Mouse (Mus musculus) gastrocnemius, postnatal 4 days (tissue): ENCODE measurements around the gene Ppp1r37. TPM values are rescaled to one million over a fixed set of nuclear protein-coding genes. Genes with fewer than 3 reads are reported as not detected.
"Not testable (repeated sequence)": the region's sequence is repeated elsewhere in the genome, so short reads cannot be mapped to it uniquely, and the experiment has no call there.

ENCODE experiments used
- DNase-seq, 2 experiments: peaks; one replicate each; pipeline ENCODE4 v3.0.0; 2021 to 2022; ENCODE audit warnings: low spot score in 2 of 2, mixed read lengths in 2 of 2
- long read RNA-seq, 2 experiments: library from polyadenylated mRNA; stranded (forward); transcript quantifications; one replicate each; pipeline ENCODE4 v2.0.0; 2021
- total RNA-seq, 2 experiments: library from RNA; stranded (reverse); gene quantifications; 2 replicates each; pipeline ENCODE4 v1.2.3; 2021

Gene Ppp1r37
- 10 to 100 TPM; 44.7 to 46.6 TPM for total RNA-seq
- long read RNA-seq, experiment 1, transcript Ppp1r37-201 (13 exons, 3,816 nt), result major isoform, 9 of 21 reads
- long read RNA-seq, experiment 1, partial matches to known transcripts, result 0 of 21 reads
- long read RNA-seq, experiment 1, other reads (novel, unspliced or antisense), result 12 of 21 reads
- long read RNA-seq, experiment 2, transcript Ppp1r37-201 (13 exons, 3,816 nt), result major isoform, 8 of 19 reads
- long read RNA-seq, experiment 2, partial matches to known transcripts, result 4 of 19 reads
- long read RNA-seq, experiment 2, other reads (novel, unspliced or antisense), result 7 of 19 reads

DNA sequence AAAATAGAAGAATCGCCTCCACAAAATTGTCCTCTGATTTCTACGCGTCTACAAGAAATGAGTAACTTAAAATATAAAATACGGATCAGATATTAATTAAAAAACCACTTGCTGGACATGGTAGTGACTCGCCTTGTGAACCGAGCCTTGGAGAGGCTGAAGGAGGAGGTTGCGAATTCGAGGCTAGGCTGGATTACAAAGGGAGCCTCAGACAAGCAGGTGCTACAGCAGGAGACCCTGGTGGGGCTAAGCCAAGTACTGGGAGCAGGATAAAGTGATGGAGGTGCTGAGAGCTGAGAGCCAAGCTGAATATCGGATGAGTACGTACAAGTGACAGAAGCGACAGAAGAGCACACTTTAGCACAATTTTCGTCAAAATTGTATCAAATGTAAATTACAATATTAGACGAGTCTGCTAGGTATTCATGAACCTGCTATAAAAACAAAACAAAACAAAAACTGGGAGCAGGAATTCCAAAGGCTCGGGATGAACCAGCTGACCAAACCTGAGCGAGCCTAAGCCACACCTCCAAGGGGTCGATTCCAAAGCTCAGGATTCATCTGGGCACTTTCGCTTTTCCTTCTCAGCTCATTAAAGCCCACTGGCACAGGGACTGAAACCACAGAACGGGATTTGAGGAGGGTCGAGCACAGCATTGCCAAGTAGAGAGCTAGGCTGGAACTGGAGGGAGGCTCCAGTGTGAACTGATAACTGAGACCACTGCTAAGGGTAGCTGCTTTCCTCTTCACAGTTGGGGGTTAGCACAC, at the start of gene Ppp1r37:
Ppp1r37 (minus strand) TSS at position 434 of the 768 bp plus-strand sequence.
- DNase-seq, result no peak

DNA sequence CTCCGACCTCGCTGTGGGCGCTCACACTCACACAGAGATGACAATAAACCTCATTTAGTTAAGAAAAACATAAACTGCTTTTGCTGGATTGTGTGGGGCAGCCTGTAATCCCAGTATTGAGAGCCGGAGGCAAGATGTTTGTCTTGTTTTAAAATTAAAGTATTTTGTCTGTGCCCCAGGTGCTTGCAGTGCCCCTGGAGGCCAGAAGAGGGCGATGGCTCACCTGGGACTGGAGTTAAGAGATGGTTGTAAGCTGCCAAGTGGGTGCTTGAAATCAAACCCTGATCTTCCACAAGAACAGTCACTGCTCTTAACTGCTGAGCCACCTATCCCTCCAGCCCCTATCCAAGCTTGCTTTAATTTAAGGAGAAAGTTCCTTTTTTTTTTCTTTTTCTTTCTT, 48.1 kb upstream of the Ppp1r37 start:
- DNase-seq, result no peak

DNA sequence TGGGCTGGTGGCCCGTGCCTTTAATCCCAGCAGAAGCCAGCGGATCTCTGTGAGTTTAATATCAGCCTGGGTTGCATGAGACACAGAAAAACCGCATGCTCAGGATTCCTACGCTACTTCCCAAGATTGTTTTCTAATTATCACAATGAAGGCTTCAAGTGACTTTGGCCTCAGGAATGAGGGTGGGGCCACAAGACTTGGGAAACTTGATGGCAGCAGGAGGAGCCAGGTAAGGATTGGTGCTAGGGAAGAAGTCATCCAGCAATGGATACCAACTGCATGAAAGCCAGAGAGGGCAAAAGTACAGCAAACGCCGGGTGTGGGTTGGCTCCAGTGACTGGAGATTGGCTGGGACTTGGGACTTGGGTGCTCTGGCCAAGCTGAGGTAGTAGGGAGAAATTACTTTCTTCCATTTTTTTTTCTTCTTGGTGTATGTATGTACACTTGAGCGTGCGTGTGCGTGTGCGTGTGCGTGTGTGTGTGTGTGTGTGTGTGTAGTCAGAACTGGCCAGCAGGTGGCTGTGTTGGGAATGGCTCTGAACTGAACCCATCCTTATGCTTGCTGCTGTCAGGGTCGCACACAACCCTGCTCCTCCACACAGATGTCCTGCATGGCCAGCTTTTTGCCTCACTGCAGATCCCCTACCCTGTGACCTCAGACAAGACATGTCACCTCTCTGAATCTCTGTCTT, 46.9 kb upstream of the Ppp1r37 start:
- no peak for DNase-seq

DNA sequence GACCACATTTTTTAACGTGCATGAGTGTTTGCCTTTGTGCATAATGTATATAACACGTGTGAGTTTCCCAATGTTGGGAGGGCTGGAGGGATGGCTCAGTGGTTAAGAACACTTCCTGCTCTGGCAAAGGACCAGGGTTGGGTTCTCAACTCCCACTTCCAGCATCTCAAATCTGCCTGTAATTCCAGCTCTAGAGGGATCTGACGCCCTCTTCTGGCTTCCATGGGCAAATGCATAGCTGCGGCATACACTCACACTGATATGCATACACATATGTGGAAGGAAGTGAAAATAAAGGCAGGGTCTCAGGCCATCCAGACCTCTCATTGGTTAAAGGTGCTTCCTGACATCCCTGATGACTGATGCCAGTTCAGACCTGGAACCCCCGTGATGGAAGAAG, 44.4 kb upstream of the Ppp1r37 start:
- DNase-seq, result no peak

DNA sequence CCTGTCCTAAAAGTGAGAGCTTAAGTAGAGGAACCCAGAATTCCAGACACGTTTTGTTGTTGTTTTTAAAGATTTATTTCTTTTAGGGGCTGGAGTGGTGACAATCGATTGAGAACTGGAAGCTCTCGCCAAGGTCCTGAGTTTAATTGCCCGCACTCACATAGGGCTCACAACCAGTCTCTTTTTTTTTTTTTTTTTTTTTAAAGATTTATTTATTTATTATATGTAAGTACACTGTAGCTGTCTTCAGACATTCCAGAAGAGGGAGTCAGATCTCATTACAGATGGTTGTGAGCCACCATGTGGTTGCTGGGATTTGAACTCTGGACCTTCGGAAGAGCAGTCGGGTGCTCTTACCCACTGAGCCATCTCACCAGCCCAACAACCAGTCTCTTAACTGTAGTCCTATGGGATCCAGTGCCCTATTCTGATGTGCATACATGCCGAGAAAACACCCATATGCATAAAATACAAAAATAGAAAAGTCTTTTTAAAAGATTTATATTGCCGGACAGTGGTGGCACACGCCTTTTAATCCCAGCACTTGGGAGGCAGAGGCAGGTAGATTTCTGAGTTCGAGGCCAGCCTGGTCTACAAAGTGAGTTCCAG, 41.8 kb upstream of the Ppp1r37 start:
- DNase-seq, result not testable (repeated sequence)

DNA sequence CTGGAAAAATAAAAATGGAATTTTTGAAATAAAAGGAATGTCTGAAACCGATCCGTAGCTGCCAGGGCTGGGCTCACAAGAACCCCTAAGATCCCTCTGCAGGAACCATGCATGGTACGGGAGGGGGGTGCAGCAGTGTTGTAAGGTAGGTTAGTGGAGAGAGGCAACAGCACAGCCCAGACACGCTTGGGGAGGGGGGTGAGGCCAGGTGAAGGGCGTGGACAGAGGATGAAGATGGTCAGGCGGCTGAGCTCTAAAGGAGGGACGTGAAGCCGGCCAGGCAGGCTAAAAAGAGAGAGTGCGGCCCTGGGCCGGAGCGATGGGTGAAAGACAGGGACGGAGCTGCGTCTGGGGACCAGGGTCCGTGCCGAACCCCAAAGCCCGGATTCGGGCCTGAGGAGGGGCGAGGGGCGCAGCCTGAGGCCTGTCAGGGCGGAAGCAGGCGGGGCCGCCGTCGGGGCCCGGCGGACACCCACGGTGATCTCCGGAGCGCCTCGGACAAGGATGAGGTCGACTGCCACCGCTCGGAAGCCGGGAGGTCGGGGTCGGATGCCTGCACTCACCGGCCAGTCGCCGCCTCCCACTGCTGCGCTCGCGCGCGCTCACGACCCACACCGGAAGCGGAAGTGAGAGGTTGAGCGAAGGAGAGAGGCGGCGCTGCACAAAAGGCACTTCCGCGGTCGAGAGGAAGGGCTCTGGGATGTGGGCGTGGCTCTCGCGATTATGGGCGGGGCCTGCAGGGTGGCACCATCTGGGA, 41.2 kb upstream of the Ppp1r37 start, which contains the start of gene Clasrp:
Clasrp (minus strand) TSS at position 638 of the 757 bp plus-strand sequence.
- peak; percentile 90 to 96 for DNase-seq

DNA sequence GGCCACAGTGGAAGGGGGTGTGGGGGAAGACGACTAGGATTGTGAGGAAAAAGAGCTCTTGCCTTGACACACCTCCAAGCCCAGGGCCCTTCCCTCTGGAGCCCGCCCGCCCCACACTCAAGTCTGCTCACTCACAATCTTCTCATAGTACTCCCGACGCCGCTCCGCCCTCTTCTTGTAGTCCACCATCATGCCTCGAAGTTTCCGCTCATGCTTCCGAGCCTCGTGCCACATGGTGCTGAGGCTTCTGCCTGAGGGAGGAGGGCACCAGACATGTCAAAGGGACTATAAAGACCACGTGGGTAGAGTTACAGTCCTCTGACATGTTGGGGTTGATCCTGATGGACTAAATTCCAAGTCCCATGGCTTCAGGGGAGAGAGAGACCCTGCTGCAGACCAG, 40.2 kb upstream of the Ppp1r37 start:
- DNase-seq, result no peak

DNA sequence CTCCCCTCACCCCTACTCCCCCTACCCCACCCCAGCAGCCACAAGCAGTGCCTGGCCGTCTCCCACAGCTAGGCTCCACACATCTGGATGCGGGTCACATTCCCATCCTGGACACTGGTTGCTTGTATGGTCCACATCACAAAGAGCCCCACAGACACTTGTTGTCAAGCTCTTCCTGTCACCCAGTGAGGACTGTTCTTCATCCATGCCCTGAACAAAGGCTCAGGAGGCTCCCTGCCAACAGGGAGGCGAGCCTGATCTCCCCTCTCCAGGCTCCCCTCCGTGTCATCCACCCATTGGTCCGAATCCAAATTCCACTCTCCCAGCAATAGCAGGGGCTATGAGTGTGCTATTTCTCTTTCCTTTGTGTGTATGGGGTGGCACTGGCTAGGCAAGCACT, 37.7 kb upstream of the Ppp1r37 start:
- no peak for DNase-seq

DNA sequence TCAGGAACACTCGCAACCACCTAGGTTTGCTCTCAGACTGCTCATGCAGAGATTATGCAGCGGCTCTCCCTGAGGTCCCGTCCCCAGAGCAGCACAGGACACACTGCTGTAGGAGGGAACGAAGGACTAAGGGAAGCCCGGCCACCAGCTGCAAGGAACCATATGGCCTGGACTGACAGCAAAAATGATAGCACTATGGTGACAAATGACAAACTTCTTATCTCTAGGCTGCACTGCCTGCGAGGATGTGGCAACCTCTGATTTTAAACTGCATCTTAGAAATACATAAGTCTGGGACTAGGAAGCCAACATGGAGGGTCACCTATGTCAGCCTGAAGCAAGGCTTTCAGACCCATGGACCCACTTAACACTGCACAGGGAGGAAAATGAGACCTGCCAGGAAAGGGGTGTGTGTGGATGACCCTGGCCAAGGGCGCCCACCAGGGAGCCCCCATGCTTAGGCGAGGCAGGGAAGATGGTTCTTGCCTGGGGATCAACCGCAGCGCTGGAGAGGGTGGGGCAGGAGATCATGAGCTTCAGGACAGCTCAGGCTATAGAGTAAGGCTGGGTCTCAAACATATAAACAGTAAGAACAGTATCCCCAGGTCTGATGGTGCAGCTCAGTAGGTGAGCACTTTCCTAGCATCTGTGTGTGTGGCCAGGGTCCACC, 30.3 kb upstream of the Ppp1r37 start:
- DNase-seq, result no peak

DNA sequence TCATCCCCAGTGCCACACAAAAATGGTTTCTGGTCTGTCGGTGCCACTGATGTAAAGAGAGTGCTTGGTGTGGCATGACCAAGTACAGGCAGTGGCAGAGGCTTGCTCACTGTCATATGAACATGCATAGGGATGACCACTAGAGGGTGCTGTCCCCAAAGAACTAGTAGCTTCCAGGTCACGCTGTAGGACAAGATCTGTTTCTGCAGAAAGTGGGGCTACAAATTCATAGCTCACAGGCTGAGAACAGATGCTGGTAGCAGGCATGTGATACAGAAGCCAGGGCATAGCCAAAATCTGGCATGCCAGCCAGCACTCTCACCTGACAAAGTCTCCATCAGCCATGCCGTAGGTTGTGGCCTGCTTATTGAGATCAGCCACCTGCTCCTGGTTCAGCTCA, 27.0 kb upstream of the Ppp1r37 start:
- DNase-seq, result peak in 1 of 2 experiments; percentile 76

DNA sequence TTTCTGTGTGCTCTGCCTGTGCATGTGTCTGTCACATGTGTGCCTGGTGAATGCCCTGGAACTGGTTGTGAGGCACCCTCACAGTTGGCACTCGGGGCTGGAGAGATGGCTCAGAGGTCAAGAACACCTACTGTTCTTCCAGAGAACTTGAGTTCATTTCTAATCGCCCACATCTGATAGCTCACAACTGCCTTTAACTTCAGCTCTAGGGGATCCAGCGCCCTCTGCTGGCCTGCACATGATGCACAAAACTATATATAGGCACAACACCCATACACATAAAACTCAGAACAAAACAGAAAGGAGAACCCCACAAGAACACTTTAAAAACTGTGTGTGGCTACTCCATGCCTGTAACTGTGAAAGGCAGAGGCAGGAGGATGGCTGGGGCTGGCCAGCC, 26.3 kb upstream of the Ppp1r37 start:
- DNase-seq, result peak in 1 of 2 experiments; percentile 39

DNA sequence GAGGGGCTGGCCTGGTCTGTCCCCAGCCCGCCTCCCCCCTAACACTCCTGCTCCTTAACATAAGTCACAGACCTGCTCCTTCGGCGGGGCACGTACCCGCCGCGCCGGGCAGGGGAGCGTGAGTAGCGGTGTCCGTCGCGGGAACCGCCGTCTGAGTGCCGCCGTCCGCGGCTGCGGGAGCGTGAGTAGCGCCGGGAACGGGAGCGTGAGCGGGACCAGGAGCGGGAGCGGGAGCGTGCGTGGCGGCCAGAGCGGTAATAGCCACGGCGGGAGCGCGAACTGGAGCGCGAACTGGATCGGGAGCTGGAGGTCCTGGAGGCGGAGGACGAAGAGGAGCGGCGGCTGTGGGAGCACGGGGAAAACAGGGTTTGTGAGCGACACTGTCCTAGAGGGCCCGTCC, 23.4 kb upstream of the Ppp1r37 start:
- no peak for DNase-seq

DNA sequence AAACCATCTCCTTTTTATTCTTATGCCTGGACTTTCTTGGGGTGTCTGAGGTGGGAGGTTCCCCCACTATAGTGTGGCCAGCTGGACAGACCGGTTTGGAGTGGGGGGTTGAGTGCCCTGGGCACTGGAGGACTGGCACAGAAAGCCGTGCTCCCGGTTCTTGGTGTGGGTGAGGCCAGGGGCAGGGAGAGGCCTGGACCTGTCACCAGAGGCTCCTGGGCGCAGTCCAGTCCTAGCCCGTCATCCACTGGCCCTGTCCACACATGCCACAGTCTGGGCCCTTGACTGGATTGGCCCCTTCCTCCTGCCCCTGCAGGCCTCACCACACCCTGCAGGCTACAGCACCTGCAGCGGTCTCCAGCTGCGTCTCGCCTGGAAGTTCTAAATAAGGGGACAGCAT, 17.8 kb upstream of the Ppp1r37 start:
- no peak for DNase-seq

DNA sequence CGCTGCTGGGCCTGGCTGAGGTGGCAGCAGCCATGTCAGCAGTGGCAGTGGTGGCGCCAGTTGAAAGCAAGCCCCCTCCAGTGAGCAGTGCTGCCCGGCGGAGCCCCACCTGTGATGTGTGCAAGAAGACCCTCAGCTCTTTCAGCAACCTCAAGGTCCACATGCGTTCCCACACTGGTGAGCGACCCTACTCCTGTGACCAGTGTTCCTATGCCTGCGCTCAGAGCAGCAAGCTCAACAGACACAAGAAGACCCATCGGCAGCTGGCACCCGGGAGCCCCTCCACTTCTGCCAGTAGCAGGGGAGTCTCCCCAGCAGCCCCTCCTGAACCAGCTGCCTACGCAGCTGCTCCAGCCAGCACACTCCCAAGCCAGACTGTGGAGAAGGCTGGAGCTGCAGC, 16.9 kb upstream of the Ppp1r37 start:
- DNase-seq, result no peak

DNA sequence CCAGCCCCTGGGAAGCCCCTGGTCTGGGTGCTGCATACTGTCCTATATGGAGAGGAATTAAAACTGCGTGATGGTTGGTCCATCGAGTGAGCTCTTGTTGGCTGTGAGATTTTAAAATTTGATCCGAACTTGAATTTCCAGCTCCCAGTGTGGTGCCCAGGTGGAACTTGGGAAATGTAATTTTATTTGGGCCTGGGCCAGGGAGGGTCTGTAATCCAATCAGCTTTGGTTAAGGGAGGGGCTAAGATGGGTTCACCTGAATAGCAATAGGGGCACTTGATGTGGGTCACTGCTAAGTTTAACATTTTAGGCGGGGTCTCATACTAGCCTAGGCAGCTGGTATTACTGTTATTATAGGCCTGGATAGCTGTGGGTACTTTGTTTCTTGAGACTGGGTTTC, 15.6 kb upstream of the Ppp1r37 start:
- no peak for DNase-seq

DNA sequence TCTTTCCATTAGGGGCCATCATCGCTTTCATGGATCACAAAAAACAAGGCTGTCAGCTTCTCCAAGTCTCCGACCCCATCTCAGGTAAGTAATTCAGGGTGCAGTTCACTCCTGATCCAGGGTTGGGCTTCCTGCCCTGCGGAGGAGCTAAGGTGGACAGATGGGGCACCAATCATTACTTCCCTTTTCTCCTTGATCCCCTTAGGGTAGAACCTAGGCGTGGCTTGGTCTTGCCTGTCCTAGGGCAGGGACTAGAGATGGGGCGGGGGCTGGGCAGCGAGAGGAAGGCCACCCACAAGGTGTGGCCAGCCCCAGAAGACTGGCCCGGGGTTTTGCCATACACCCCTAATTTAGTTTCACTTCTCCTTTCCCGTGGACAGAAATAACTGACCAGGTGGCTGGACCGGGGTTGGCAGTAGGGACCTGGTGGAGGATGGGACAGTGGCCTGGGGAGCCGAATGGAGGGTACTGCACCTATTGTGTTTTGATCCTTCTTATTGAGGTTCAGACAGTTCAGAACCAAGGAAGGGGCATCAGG, 15.1 kb upstream of the Ppp1r37 start:
- no peak for DNase-seq

DNA sequence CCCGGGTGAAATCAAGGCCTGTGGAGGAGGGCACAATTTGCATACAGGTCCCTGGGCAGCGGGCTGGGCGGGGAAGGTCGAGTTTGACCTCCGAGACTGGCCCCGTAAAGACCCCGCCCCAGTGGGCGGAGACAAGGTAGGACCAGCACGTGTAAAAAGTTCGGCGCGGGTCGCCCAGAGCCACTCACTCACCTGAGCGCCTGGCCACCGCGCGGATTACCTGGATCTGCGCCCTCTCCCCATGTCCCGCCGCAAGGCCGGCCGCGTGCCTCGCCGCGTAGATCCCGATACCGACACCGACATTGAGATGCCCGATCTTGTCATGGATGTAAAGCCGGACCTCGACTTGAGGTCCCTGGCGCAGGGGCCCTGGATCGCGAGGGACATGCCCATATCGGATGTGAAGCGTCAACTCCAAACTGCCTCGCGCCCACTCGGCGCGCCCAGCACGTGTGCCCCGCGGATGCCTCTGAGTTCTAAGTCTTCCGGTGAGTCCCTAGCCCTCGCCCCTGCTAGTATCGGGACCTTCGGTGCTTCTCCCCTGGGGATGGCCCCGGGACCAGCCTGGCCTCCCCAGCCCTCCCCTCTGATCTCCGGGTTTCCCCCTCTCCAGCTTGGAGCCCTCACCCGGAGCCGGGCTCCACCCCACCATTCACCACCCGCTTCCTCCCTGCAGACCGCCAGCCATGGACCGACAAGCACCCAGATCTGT, 14.4 kb upstream of the Ppp1r37 start, which contains the start of the genes Zfp296 and Gemin7:
Zfp296 (plus strand) TSS at position 147 of the 712 bp plus-strand sequence.
Gemin7 (minus strand) TSS at position 455 of the 712 bp plus-strand sequence.
- DNase-seq, result no peak

DNA sequence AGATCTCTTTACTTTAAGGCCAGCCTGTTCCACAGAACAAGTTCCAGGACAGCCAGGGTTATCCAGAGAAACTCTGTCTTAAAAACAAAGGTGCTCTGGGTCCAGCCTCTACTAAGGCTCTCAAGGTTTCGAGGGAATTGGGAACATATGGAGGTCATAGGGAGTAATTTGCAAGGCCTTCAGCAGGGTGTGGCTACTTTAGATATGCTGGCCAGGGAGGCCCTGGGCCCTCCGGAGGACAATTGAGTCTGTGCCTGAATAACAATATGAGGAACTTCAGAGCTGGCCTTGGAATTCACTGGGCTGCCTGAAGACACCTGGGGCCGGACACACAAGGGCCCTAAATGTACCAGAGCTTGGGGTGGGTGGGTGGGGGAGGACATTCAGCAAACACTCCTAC, 12.7 kb upstream of the Ppp1r37 start:
- DNase-seq, result no peak

DNA sequence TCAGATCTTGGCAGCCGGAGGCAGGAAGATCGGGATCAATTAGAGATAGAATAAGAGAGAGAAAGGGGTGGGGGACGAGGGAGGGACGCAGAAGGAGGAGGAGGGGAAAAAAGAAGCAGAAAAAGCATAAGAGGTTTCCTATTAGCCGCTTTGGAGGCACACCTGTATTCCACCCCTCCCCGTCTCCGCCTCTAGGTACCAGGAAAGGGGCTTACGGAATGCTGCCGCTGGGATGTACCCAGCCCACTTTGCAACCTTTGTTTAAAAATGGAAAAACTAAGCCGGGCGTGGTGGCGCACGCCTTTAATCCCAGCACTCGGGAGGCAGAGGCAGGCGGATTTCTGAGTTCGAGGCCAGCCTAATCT, 10.9 kb upstream of the Ppp1r37 start:
- no peak for DNase-seq
